Mouse (Mus musculus) bone marrow, adult 2 months (tissue): ENCODE measurements around the gene Wdr18.

Experiments
- CTCF ChIP-seq: fragments of 200-500 bp; IDR thresholded peaks from 2 replicates; pipeline ENCODE4 v1.5.1; 2011; ENCODE audit warnings: low read length, control low read depth; ENCODE audit not compliant: control insufficient read depth, insufficient read depth
- POLR2A ChIP-seq: fragments of 200-500 bp; IDR thresholded peaks from 2 replicates; pipeline ENCODE4 v1.6.1; 2011; ENCODE audit warnings: low read depth, mild to moderate bottlenecking, control low read depth, low read length, borderline replicate concordance; ENCODE audit not compliant: control insufficient read depth

DNA sequence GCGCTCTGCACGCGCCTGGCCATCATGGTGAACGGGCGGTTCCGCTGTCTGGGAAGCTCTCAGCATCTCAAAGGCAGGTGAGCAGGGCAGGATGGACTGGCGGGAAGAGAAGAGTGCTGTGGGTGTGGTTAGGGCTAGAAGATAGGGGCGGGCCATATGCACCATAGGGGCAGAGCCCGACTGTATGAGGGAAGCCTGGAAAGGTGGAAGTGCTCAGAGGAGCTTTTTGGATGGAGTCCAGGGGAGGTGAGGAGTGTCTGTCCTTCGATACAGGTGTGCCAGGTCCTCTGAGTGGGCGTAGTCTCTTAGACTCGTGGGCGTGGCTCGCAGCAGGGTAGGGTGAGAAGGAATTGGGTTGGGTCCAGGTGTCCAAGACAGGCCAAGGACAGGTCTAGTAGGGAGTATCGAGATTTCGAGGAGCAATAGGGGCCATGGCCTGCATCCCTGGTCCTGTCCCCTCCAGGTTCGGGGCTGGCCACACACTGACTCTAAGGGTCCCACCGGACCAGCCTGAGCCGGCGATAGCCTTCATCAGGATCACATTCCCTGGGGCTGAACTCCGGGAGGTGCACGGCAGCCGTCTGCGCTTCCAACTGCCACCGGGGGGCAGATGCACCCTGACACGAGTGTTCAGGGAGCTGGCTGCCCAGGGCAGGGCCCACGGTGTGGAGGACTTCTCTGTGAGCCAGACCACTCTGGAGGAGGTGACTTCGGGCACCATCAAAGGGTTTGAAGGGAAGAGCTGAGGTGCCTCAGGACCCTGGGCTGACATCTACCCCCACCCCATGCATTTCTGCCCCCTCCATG is 54.7 kb downstream of the Wdr18 start:
- peak; percentile 58 for TF ChIP-seq CTCF
- peak; percentile 30; the same call in 1 of the 2 replicates for TF ChIP-seq POLR2A
